Mouse (Mus musculus) right cerebral cortex, adult 2 months (tissue): ENCODE measurements around the gene H2-M10.4.
A peak's percentile ranks its signal among the peaks of the same experiment; 100 is the strongest.
"Not testable (repeated sequence)": the region's sequence is repeated elsewhere in the genome, so short reads cannot be mapped to it uniquely, and the experiment has no call there.

Experiments used
- DNase-seq, 2 experiments: peaks; one replicate each; pipeline ENCODE4 v3.0.0; 2021 to 2022; ENCODE audit warnings: low spot score in 2 of 2

H2-M10.4 gene

DNA sequence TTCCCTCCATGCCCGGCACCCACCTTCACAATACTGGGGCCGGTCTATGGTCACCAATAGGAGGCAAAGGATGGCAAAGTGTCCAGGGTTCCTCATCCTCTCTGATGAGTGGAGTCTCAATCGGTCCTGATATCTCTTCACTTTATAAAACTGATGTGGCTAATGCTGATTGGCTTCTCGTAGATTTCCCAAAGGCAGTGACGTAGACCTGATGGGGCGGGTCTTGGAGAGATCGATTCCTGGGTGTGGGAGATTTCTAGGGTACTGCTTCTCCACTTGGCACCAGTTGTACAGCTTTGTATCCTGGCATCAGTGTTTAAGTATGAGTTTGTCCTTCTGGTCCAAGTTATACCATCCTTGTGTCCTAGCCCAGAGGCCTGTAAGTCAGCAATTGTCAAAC, at the start of gene H2-M10.4:
TSS of gene H2-M10.4 (minus strand) at position 101 of the 400 bp plus-strand sequence.
- no peak for DNase-seq

- DNase-seq: no peak
These were observed 41.8 kb upstream of the H2-M10.4 start for GRCm38 (mm10) chr17:36503910-36504309.

GRCm38 (mm10) chr17:36500435-36500834, 38.3 kb upstream of the H2-M10.4 start:
- no peak for DNase-seq

- DNase-seq: not testable (repeated sequence)
These were observed 26.0 kb upstream of the H2-M10.4 start for GRCm38 (mm10) chr17:36488181-36488580.

- DNase-seq: no peak
These were observed 24.6 kb upstream of the H2-M10.4 start for GRCm38 (mm10) chr17:36486687-36487230.

DNA sequence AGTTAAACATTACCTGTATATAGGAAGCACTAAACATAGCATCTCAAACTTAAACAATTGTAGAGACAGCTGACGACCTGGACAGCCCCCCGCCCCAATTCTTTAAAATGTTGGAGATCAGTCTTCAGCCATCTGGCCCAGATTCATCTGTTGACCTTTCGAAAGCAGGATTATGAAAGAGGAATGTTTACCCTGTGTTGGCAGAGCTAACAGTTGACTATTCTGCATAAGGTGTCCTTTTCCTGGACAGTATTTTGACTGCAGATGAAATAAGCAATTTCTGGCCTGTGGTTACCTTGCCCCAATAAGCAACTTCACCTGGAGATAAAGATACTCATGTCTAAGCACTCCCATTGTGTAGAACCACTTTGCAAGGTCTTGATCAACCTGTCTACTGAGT, 21.7 kb upstream of the H2-M10.4 start:
- no peak for DNase-seq

DNA sequence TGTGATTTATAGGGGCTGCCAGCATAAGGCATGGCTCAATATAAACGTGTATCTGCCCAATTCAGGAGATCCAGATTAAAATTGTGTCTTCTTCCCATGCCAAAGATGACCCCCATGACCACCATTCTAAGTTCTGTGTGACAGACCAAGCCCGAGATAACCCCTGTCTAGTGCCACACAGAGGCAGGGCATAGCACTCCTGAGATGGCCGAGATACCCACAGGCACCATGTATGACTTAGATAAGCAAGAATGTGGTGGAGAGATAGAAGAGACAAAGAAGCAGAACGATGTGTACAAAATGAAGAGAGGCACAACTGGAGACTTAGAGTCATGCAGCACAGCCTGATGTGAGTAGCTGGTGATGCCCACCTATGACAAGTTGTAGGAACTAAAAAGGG, 5.9 kb downstream of the H2-M10.4 start:
- no peak for DNase-seq

DNA sequence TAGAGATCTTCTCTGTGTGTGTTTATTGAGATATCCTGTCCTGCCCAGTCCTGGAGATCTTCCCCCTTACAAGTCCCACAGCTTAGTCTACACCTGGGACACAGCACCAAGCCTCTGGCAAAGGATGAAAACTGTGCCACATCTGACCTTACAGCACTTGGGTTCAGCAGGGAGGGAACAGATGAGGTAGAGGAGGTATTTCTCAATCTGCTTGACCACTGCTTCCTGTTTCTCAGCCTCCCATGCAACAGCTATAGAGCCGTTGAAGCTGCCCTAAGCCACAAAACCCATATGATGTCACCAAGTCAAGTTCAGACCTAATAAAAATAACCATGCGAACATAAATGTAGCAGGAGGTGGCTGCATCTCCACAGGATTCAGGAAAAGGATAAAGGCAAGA, 30.7 kb downstream of the H2-M10.4 start:
- no peak for DNase-seq

GRCm38 (mm10) chr17:36418091-36418754, 43.9 kb downstream of the H2-M10.4 start:
- peak; percentile 33 to 42 for DNase-seq

GRCm38 (mm10) chr17:36417416-36417815, 44.7 kb downstream of the H2-M10.4 start:
- no peak for DNase-seq

DNA sequence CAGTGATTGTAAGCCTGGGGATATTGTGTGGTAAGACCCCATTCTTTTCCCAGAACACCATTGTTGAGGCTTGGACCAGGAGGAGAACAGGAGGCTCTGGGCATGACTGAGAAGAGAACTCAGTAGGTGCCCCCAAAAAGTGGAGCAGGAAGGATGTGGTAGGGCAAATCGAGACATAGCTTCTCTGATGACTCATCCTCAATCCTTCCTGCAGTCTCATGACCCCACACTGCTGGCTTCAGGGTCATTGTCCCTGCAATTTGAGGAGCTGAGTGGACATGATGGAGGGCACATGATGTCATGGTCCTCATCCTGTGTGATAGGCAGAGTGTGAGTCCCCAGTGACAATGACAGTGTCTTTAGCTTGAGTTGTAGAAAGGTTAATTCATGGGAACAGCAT, 46.7 kb downstream of the H2-M10.4 start:
- DNase-seq: no peak

GRCm38 (mm10) chr17:36414361-36414760, 47.8 kb downstream of the H2-M10.4 start:
- DNase-seq: no peak
